Mouse (Mus musculus) heart, postnatal 0 days (tissue): Measurements from ENCODE around the gene Pgp. TPM values are rescaled to one million over a fixed set of nuclear protein-coding genes. Genes with fewer than 3 reads are reported as not detected.

ENCODE experiments used
- ATAC-seq: fragments of 200-750 bp; cut with Nextera tagmentation; 2 replicates; pipeline ENCODE4 v1.8.0; 2017; ENCODE audit warnings: low read depth, moderate number of reproducible peaks, moderate library complexity; ENCODE audit not compliant: insufficient read depth
- DNase-seq: peaks from one replicate; pipeline ENCODE4 v3.0.0-alpha.2; 2016; ENCODE audit warnings: low spot score
- H3K27ac ChIP-seq: fragments of 300-500 bp; sonication (generic); 2 replicates; pipeline ENCODE4 v1.5.1; 2014; ENCODE audit warnings: low read depth, mild to moderate bottlenecking
- H3K27me3 ChIP-seq: fragments of 300-500 bp; sonication (generic); 2 replicates; pipeline ENCODE4 v1.6.1; 2014; ENCODE audit warnings: low read length, mixed read lengths; ENCODE audit not compliant: control insufficient read depth, insufficient read depth
- H3K36me3 ChIP-seq: fragments of 300-500 bp; sonication (generic); replicated peaks from 2 replicates; pipeline ENCODE4 v1.6.1; 2014; ENCODE audit warnings: low read length, mixed read lengths; ENCODE audit not compliant: control insufficient read depth, insufficient read depth
- H3K4me1 ChIP-seq: fragments of 300-500 bp; sonication (generic); 2 replicates; pipeline ENCODE4 v1.6.1; 2014; ENCODE audit warnings: antibody characterized with exemption; ENCODE audit not compliant: control insufficient read depth, insufficient read depth
- H3K4me2 ChIP-seq: fragments of 300-500 bp; sonication (generic); 2 replicates; pipeline ENCODE4 v1.6.1; 2014; ENCODE audit warnings: low read depth, mild to moderate bottlenecking, low read length, moderate library complexity
- H3K4me3 ChIP-seq: fragments of 300-500 bp; sonication (generic); 2 replicates; pipeline ENCODE4 v1.5.1; 2014; ENCODE audit warnings: low read depth, low read length
- H3K9ac ChIP-seq: fragments of 300-500 bp; sonication (generic); replicated peaks from 2 replicates; pipeline ENCODE4 v1.6.1; 2014; ENCODE audit warnings: low read depth, low read length, mixed read lengths
- H3K9me3 ChIP-seq: fragments of 300-500 bp; sonication (generic); replicated peaks from 2 replicates; pipeline ENCODE4 v1.6.1; 2016; ENCODE audit warnings: low read length; ENCODE audit not compliant: control insufficient read depth
- CTCF ChIP-seq: IDR thresholded peaks from 2 replicates; pipeline ENCODE4 v1.5.1; 2016; ENCODE audit warnings: antibody characterized with exemption, control low read depth, low read depth
- EP300 ChIP-seq: IDR thresholded peaks from 2 replicates; pipeline ENCODE4 v1.6.1; 2016; ENCODE audit warnings: antibody characterized with exemption, low read depth
- WGBS: fragments of 180-500 bp; shearing (Covaris S2); extraction: QIAGEN DNeasy Blood & Tissue Kit; methylation state at CpG from one replicate; pipeline ENCODE4 v1.1.7; 2014; 5-methylcytosine and 5-hydroxymethylcytosine counted together
- polyA plus RNA-seq: library from polyadenylated mRNA; unstranded; fragments of >200 nt; fragmentation: Nextera tagmentation; extraction: Ambion mirVana; gene quantifications from 2 replicates; pipeline ENCODE4 v1.2.1, GENCODE M21; 2015
- total RNA-seq: library from RNA; depleted of rRNA; stranded (reverse); fragments of >200 nt; gene quantifications from 2 replicates; pipeline ENCODE4 v1.2.3, GENCODE M21; 2014; ENCODE audit warnings: low replicate concordance

Gene Pgp
- total and polyA plus RNA-seq, 2 experiments from 2014 or later: 62.3 to 70.6 TPM

GRCm38 (mm10) chr17:24476022-24476776 is 6.0 kb downstream of the Pgp start:
- Histone ChIP-seq H3K9ac (no peak overlapping the region), H3K36me3 (peaks cover 38% of the 10 kb centered on the region)
- WGBS: 83% methylated on average over 10 of the region's 10 CpGs

GRCm38 (mm10) chr17:24477053-24477984 is 7.1 kb downstream of the Pgp start:
- 93% methylated on average over 20 of the region's 20 CpGs for WGBS
- ATAC-seq: no peak
- Histone ChIP-seq H3K4me3 (no peak overlapping the region), H3K9me3 (no peaks in the 10 kb centered on the region), H3K4me1 (peaks cover 8% of the 10 kb centered on the region), H3K27ac (no peak overlapping the region), H3K36me3 (peaks cover 38% of the 10 kb centered on the region), H3K4me2 (no peak overlapping the region), H3K27me3 (no peaks in the 10 kb centered on the region), H3K9ac (no peak overlapping the region)
- TF ChIP-seq CTCF (no peak), EP300 (no peak)
- no peak for DNase-seq

More at GRCm38 (mm10) chr17:24476022-24476776, 6.0 kb downstream of the Pgp start:
- Histone ChIP-seq H3K9me3 (no peaks in the 10 kb centered on the region), H3K4me2 (no peak overlapping the region), H3K4me3 (no peak overlapping the region), H3K27ac (no peak overlapping the region), H3K27me3 (no peaks in the 10 kb centered on the region), H3K4me1 (peaks cover 17% of the 10 kb centered on the region)
- no peak for DNase-seq
- no peak for ATAC-seq
- no peak for TF ChIP-seq CTCF
- no peak for TF ChIP-seq EP300

GRCm38 (mm10) chr17:24477985-24478600 is 7.9 kb downstream of the Pgp start:
- peak overlapping the region; percentile 55 for H3K4me2 ChIP-seq
- H3K27me3 ChIP-seq: no peaks in the 10 kb centered on the region
- no peak for DNase-seq
- no peak for ATAC-seq
- 44% methylated on average over 11 of the region's 11 CpGs for WGBS
- peak overlapping the region; percentile 75 for H3K4me3 ChIP-seq
- H3K27ac ChIP-seq: no peak overlapping the region
- peak overlapping the region; percentile 11 for H3K9ac ChIP-seq
- TF ChIP-seq CTCF: no peak
- no peak for TF ChIP-seq EP300
- no peaks in the 10 kb centered on the region for H3K9me3 ChIP-seq
- H3K4me1 ChIP-seq: peaks cover under 1% of the 10 kb centered on the region
- peaks cover 34% of the 10 kb centered on the region for H3K36me3 ChIP-seq

GRCm38 (mm10) chr17:24478663-24479380 is 8.6 kb downstream of the Pgp start, which contains the start of gene Mlst8:
TSS of gene Mlst8 (minus strand) at chr17:24479078.
- ATAC-seq: peak; percentile 93
- H3K4me3 ChIP-seq: peak within 1 kb of the TSS; percentile 75

More at GRCm38 (mm10) chr17:24478663-24479380, 8.6 kb downstream of the Pgp start, which contains the start of gene Mlst8:
- Histone ChIP-seq H3K27ac (peak within 1 kb of the TSS; percentile 90), H3K9me3 (no peaks in the 10 kb centered on the region), H3K4me1 (no peaks in the 10 kb centered on the region; the same call in none of the 2 replicates), H3K9ac (peak within 1 kb of the TSS; percentile 81), H3K36me3 (peaks cover 33% of the 10 kb centered on the region), H3K27me3 (no peaks in the 10 kb centered on the region), H3K4me2 (peak within 1 kb of the TSS; percentile 59)
- TF ChIP-seq CTCF (peak; percentile 95), EP300 (no peak)
- WGBS: under 1% methylated on average over 47 of the region's 48 CpGs
- DNase-seq: peak; percentile 96
